Mouse (Mus musculus) intestine, postnatal 0 days (tissue): ENCODE results near the gene Prm3. TPM values are rescaled to one million over a fixed set of nuclear protein-coding genes. Genes with fewer than 3 reads are reported as not detected.
A peak's percentile ranks its signal among the peaks of the same experiment; 100 is the strongest.

Source experiments
- ATAC-seq: fragments of 200-750 bp; cut with Nextera tagmentation; 2 replicates; pipeline ENCODE4 v1.8.0; 2017; ENCODE audit warnings: mild to moderate bottlenecking, moderate TSS enrichment, moderate library complexity
- H3K27ac ChIP-seq: fragments of 300-500 bp; sonication (generic); 2 replicates; pipeline ENCODE4 v1.5.1; 2014; ENCODE audit warnings: mild to moderate bottlenecking, low read depth, low read length, moderate library complexity
- H3K27me3 ChIP-seq: fragments of 300-500 bp; sonication (generic); replicated peaks from 2 replicates; pipeline ENCODE4 v1.6.1; 2014; ENCODE audit warnings: low read length, mixed read lengths; ENCODE audit not compliant: control insufficient read depth, insufficient read depth
- H3K36me3 ChIP-seq: fragments of 300-500 bp; sonication (generic); 2 replicates; pipeline ENCODE4 v1.6.1; 2014; ENCODE audit warnings: mild to moderate bottlenecking, moderate library complexity; ENCODE audit not compliant: control insufficient read depth, insufficient read depth
- H3K4me1 ChIP-seq: fragments of 300-500 bp; sonication (generic); replicated peaks from 2 replicates; pipeline ENCODE4 v1.6.1; 2014; ENCODE audit warnings: antibody characterized with exemption, low read length, mixed read lengths; ENCODE audit not compliant: control insufficient read depth, insufficient read depth
- H3K4me2 ChIP-seq: fragments of 300-500 bp; sonication (generic); replicated peaks from 2 replicates; pipeline ENCODE4 v1.6.1; 2014; ENCODE audit warnings: low read depth, mild to moderate bottlenecking, moderate library complexity
- H3K4me3 ChIP-seq: fragments of 300-500 bp; sonication (generic); 2 replicates; pipeline ENCODE4 v1.5.1; 2014; ENCODE audit warnings: low read depth, low read length
- H3K9ac ChIP-seq: fragments of 300-500 bp; sonication (generic); 2 replicates; pipeline ENCODE4 v1.6.1; 2014; ENCODE audit warnings: mild to moderate bottlenecking, low read depth, low read length
- H3K9me3 ChIP-seq: fragments of 300-500 bp; sonication (generic); 2 replicates; pipeline ENCODE4 v1.6.1; 2016; ENCODE audit warnings: mixed run types; ENCODE audit not compliant: control insufficient read depth
- CTCF ChIP-seq: sonication (generic); IDR thresholded peaks from 2 replicates; pipeline ENCODE4 v1.5.1; 2016; ENCODE audit warnings: low read depth, mild to moderate bottlenecking, control low read depth, antibody characterized with exemption, moderate library complexity
- WGBS: fragments of 180-500 bp; shearing (Covaris S2); extraction: QIAGEN DNeasy Blood & Tissue Kit; methylation state at CpG from one replicate; pipeline ENCODE4 v1.1.7; 2014; 5-methylcytosine and 5-hydroxymethylcytosine counted together
- polyA plus RNA-seq: library from polyadenylated mRNA; unstranded; fragments of >200 nt; fragmentation: Nextera tagmentation; extraction: Ambion mirVana; gene quantifications from 2 replicates; pipeline ENCODE4 v1.2.1, GENCODE M21; 2015

Prm3 gene
- polyA plus RNA-seq, 1 experiment from 2014 or later = not detected

GRCm38 (mm10) chr16:10824536-10824935 lies 33.8 kb upstream of the Prm3 start:
- Histone ChIP-seq H3K9ac (no peak overlapping the region), H3K4me3 (no peak overlapping the region), H3K9me3 (no peaks in the 10 kb centered on the region), H3K4me2 (no peak overlapping the region), H3K27ac (no peak overlapping the region), H3K36me3 (no peaks in the 10 kb centered on the region), H3K27me3 (no peaks in the 10 kb centered on the region), H3K4me1 (0 out of 2 replicates have a peak, but pooled peaks cover 4% of the 10 kb centered on the region)
- 88% methylated on average over 1 of the region's 1 CpGs for WGBS
- TF ChIP-seq CTCF = no peak
- ATAC-seq = no peak

GRCm38 (mm10) chr16:10821387-10821786 lies 30.7 kb upstream of the Prm3 start:
- TF ChIP-seq CTCF = no peak
- ATAC-seq = no peak

GRCm38 (mm10) chr16:10819966-10820365 lies 29.3 kb upstream of the Prm3 start:
- ATAC-seq = no peak
- H3K9ac ChIP-seq = no peak overlapping the region
- no peaks in the 10 kb centered on the region for H3K27me3 ChIP-seq
- TF ChIP-seq CTCF = no peak
- no peak overlapping the region for H3K4me3 ChIP-seq
- H3K36me3 ChIP-seq = no peaks in the 10 kb centered on the region
- H3K4me1 ChIP-seq = no peaks in the 10 kb centered on the region
- WGBS = 86% methylated on average over 3 of the region's 3 CpGs
- no peak overlapping the region for H3K27ac ChIP-seq
- H3K9me3 ChIP-seq = no peaks in the 10 kb centered on the region
- no peak overlapping the region for H3K4me2 ChIP-seq

More at GRCm38 (mm10) chr16:10821387-10821786, 30.7 kb upstream of the Prm3 start:
- no peaks in the 10 kb centered on the region for H3K4me1 ChIP-seq
- no peaks in the 10 kb centered on the region for H3K9me3 ChIP-seq
- H3K4me2 ChIP-seq = no peak overlapping the region
- no peak overlapping the region for H3K4me3 ChIP-seq
- H3K9ac ChIP-seq = no peak overlapping the region
- H3K36me3 ChIP-seq = no peaks in the 10 kb centered on the region
- WGBS = 40% methylated on average over 4 of the region's 4 CpGs
- H3K27me3 ChIP-seq = no peaks in the 10 kb centered on the region
- no peak overlapping the region for H3K27ac ChIP-seq

- Histone ChIP-seq H3K27me3 (no peaks in the 10 kb centered on the region), H3K36me3 (no peaks in the 10 kb centered on the region), H3K27ac (no peak overlapping the region), H3K9ac (no peak overlapping the region), H3K4me3 (no peak overlapping the region), H3K4me1 (0 out of 2 replicates have a peak, but pooled peaks cover 3% of the 10 kb centered on the region), H3K4me2 (no peak overlapping the region), H3K9me3 (no peaks in the 10 kb centered on the region)
- no peak for ATAC-seq
- WGBS = 82% methylated on average over 4 of the region's 4 CpGs
- no peak for TF ChIP-seq CTCF
Measured at GRCm38 (mm10) chr16:10818579-10819135, 27.9 kb upstream of the Prm3 start.

GRCm38 (mm10) chr16:10814864-10815263 lies 24.1 kb upstream of the Prm3 start:
- H3K27me3 ChIP-seq = no peaks in the 10 kb centered on the region
- WGBS = 44% methylated on average over 4 of the region's 4 CpGs
- H3K27ac ChIP-seq = no peak overlapping the region
- no peak overlapping the region for H3K9ac ChIP-seq
- H3K36me3 ChIP-seq = no peaks in the 10 kb centered on the region
- no peak for TF ChIP-seq CTCF
- no peak overlapping the region for H3K4me2 ChIP-seq
- no peaks in the 10 kb centered on the region for H3K9me3 ChIP-seq
- no peak overlapping the region for H3K4me3 ChIP-seq
- peak; percentile 29; the same call in 1 of the 2 replicates for ATAC-seq
- H3K4me1 ChIP-seq = 0 out of 2 replicates have a peak, but pooled peaks cover 3% of the 10 kb centered on the region

GRCm38 (mm10) chr16:10813726-10814125 lies 23.0 kb upstream of the Prm3 start:
- TF ChIP-seq CTCF = no peak
- Histone ChIP-seq H3K9me3 (no peaks in the 10 kb centered on the region), H3K4me3 (no peak overlapping the region), H3K4me1 (0 out of 2 replicates have a peak, but pooled peaks cover 3% of the 10 kb centered on the region), H3K4me2 (no peak overlapping the region), H3K27me3 (peaks cover 7% of the 10 kb centered on the region; the same call in 1 of the 2 replicates), H3K9ac (no peak overlapping the region), H3K27ac (no peak overlapping the region), H3K36me3 (no peaks in the 10 kb centered on the region)
- 73% methylated on average over 4 of the region's 4 CpGs for WGBS
- ATAC-seq = no peak
